Mouse (Mus musculus) adrenal gland (tissue): ENCODE measurements around the gene Ccdc32.

Source experiments
- intact Hi-C: fragments of 180-260 bp; cut with DNase I; formaldehyde crosslinking; loops from one replicate; pipeline ENCODE4 v1.15.1; 2025
- long read RNA-seq, 2 experiments: library from polyadenylated mRNA; unstranded; transcript quantifications; one replicate each; pipeline ENCODE4 v2.0.0; 2020; ENCODE audit warnings: borderline replicate concordance in 1 of 2; ENCODE audit not compliant: insufficient replicate concordance in 1 of 2

The Ccdc32 gene
- long read RNA-seq, experiment 1, transcript Ccdc32-201 (4 exons, 1,870 nt) = major isoform, 22 of 42 reads
- long read RNA-seq, experiment 1, partial matches to known transcripts = 1 of 42 reads
- long read RNA-seq, experiment 1, other reads (novel, unspliced or antisense) = 19 of 42 reads
- long read RNA-seq, experiment 2, transcript Ccdc32-201 (4 exons, 1,870 nt) = major isoform, 20 of 45 reads
- long read RNA-seq, experiment 2, partial matches to known transcripts = 2 of 45 reads
- long read RNA-seq, experiment 2, other reads (novel, unspliced or antisense) = 23 of 45 reads

- intact Hi-C loops = no loop called here
These were observed at the start of gene Ccdc32 for GRCm38 (mm10) chr2:119028941-119029551. Gene Ccdc32, minus strand, starts transcription at chr2:119029393.

DNA sequence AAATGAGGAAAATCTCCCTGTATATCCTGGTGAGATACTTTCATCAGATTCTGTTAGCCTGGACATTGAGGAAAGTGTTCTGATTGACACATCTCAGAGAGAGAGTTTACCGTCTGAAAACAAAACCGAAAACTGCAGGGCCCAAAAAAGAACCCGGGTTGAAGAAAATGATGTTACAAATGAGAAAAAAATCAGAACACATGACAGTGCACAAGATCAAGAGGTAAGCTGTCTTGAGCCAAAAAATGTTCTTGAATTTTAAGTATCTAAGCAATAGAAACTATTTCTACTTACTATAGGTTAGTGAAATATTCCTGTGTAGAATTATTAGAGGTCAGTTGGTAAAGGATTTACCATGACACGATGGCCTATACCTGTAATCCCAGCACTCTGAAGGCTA is 43.2 kb upstream of the Ccdc32 start:
- intact Hi-C loops = no loop called here

- intact Hi-C loops = no loop called here
These were observed 30.9 kb upstream of the Ccdc32 start for GRCm38 (mm10) chr2:119060139-119060538.

- intact Hi-C loops = no loop called here
These were observed 21.0 kb upstream of the Ccdc32 start for GRCm38 (mm10) chr2:119050132-119050650.

DNA sequence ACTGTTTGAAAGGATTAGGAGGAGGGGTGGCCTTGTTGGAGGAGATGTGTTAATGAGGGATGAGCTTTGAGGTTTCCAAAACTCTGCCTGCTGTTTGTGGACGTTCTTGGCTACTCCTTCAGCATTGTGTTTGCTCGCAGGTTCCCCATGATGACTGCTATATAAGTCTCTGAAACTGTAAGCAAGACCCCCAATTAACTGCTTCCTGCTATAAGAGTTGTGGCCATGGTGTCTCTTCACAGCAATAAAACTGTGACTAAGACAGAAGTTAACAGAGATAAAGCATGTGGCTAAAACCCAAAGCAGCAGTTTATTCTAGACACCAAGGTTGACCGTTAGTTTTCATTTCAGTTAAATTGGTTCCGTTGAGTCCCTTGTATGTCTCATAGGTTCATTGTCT is 18.7 kb upstream of the Ccdc32 start:
- intact Hi-C loops = no loop called here

GRCm38 (mm10) chr2:119046649-119047611 is 17.7 kb upstream of the Ccdc32 start, which contains the start of gene Knl1:
Gene Knl1, plus strand, starts transcription at chr2:119047119.
- intact Hi-C loops = no loop called here

DNA sequence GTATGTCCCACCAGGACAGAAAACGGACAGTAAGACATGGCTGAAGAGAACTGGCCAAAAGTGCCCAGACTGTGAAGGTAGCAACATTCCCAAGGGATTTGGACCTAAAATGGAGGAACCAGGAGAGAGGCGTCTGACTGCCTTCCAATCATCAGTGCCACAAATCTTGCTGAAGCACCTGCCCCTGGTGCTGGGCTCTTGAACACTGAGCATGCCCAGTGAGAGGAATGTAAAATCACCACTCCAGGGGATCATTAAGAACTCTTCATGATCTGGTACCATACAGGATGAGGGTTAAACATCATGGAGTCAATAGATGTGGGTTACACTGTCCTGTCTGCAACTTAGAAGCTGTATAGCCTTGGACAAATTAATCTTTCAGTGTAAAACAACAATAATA is 16.0 kb upstream of the Ccdc32 start:
- intact Hi-C loops = no loop called here

GRCm38 (mm10) chr2:119040882-119041281 is 11.7 kb upstream of the Ccdc32 start:
- intact Hi-C loops = loop anchor here (2.0 kb wide), 1 partner anchor 148 kb away; no protein-coding TSS in a partner anchor

DNA sequence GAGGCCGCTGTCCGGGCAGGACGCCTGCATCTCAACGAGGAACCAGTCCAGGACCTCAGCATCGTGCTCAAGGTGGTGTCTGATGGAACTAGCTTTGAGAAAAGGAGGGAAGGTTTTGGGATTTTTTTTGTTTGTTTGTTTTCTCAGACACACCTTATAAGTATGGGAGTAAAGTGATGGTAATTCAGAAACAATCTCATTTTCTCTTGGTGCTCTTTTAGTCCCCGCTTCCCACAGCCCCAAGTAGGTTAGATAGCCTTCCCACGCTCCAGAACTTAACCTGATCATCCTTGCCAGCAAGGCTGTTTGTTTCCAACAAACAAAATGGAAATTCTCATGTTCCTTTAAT is 6.2 kb upstream of the Ccdc32 start:
- intact Hi-C loops = no loop called here

GRCm38 (mm10) chr2:119034656-119035396 is 5.6 kb upstream of the Ccdc32 start, which contains the start of gene Rpusd2:
Gene Rpusd2, plus strand, starts transcription at chr2:119034790.
- intact Hi-C loops = loop anchor here (5.0 kb wide), 1 partner anchor 122 kb away; the partner anchor contains the start of gene Rmdn3

DNA sequence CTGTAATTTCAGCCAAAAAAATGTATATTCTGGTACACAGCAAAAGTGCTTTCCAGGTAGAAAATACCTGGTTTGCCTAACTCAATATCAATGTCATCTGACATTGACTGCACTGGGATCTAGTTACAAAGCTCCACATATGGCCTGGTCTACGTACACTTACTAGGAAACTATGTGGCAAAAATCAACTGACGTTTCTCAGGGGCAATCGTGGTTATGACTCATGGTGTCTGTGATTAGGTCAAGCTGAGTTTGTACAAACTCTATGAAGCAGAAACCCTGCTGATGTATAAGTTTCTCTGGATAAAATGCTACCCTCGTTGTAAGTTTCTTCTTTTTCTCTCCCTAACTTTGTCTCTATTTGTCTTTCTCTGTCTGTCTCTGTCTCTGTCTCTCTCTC is 3.0 kb upstream of the Ccdc32 start:
- intact Hi-C loops = loop anchor here (5.0 kb wide), 1 partner anchor 125 kb away; the partner anchor contains the start of gene Rmdn3

- intact Hi-C loops = no loop called here
These were observed 2.2 kb downstream of the Ccdc32 start for GRCm38 (mm10) chr2:119026951-119027350.

DNA sequence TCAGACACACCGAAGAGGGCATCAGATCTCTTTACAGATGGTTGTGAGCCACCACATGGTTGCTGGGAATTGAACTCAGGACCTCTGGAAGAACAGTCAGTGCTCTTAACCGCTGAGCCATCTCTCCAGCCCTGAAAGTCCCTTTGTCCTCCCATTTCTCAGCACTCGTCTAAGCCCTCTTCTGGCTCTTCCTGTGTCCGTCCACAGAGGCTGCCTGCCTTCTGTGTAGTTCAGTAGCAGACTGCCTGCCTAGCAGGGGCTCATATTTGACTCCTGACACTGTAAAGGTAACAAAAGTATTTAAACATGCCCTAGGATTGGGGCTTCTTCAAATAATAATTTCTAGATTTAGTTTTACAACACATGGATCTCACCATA is 4.0 kb downstream of the Ccdc32 start:
- intact Hi-C loops = no loop called here

DNA sequence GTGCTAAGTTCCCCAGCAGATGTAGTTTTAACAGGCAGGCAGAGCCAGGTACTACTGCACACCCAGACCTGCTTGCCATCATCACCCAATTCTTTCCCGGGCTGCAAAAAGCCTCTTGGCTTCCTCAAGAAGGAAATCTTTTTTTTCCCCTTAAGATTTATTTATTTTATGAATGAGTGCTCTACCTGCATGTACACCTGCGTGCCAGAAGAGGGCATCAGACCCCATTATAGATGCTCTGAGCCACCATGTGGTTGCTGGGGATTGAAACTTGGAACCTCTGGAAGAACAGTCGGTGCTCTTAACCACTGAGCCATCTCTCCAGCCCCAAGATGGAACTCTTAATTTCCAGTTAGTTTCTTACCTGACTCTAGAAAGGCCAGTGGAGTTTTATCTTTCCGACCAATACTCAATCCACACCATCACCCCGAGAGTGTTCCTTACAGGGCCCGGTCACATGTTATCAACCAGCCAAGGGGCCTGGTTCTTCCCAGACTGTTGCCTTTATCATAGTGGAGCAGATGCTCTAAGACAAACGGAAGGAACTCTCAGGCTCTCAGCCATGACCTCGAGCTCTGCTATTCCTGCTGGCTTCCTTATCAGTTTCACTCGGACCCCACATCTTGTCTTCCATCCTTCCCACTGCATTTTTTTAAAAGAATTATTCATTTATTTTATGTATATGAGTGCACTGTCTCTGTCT is 4.5 kb downstream of the Ccdc32 start:
- intact Hi-C loops = no loop called here

- intact Hi-C loops = no loop called here
These were observed 6.0 kb downstream of the Ccdc32 start for GRCm38 (mm10) chr2:119023154-119023660.

DNA sequence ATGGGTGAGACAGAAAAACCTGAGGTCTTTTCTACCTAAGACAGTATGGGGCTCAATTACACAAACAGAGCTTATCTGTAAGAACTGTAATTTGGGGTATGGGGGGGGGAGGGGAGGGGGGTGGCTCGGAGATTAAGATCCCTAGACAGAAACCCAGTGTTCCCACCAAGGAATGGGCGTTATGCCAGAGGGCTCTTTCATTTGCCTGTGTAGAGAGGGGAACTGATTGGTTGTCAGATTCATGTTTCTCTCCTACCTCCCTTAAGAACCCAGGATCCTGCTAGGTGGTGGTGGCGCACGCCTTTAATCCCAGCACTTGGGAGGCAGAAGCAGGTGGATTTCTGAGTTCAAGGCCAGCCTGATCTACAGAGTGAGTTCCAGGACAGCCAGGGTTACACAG is 9.7 kb downstream of the Ccdc32 start:
- intact Hi-C loops = no loop called here

GRCm38 (mm10) chr2:119019131-119019530 is 10.1 kb downstream of the Ccdc32 start:
- intact Hi-C loops = no loop called here

- intact Hi-C loops = no loop called here
These were observed 10.6 kb downstream of the Ccdc32 start for GRCm38 (mm10) chr2:119018391-119019122.

- intact Hi-C loops = no loop called here
These were observed 11.5 kb downstream of the Ccdc32 start for GRCm38 (mm10) chr2:119017647-119018046.
